Mouse (Mus musculus) thymus, postnatal 25 days (tissue): ENCODE data around the gene Clpb.
"Not testable (repeated sequence)": the region's sequence is repeated elsewhere in the genome, so short reads cannot be mapped to it uniquely, and the experiment has no call there.

ENCODE experiments used
- DNase-seq: peaks from one replicate; pipeline ENCODE4 v3.0.0; 2022

Gene Clpb

GRCm38 (mm10) chr7:101663514-101664159 is at the start of gene Clpb:
Clpb (plus strand) TSS chr7:101663633.
- DNase-seq: peak; percentile 87

- DNase-seq: no peak
Measured at GRCm38 (mm10) chr7:101615406-101615805, 48.0 kb upstream of the Clpb start.

DNA sequence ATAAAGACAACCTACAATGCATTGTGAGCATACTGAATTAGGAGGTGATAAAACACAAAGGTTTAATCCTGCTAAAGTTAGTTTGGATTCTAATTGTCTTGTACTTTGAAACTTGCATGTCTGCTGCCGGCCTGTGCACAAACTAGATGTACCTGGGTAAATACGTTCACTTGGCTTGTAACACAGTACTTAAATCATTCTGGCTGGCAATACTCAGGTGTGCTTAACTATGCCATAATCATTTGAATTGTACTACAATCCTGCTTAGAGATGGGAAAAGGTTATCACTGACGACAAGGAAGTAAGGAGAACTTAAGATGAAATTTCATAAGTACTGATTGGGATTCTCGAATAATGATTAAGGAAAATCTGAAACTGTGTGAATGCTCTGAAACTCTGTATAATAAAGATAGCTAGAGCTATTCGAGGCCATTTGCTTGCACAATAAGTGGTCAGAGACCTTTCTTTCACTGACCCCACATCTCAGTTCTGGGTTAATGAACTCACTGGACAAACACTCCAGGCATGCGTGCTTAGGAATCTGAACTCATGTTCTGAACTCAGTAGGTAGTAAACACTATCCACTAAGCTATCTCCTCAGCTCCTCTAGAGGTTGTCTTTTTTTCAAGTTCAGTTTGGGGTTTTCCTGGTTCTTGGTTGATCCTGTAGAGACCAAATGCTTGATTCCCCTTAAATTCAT is 47.1 kb upstream of the Clpb start:
- DNase-seq: no peak

- no peak for DNase-seq
Measured at GRCm38 (mm10) chr7:101617438-101618165, 45.8 kb upstream of the Clpb start.

GRCm38 (mm10) chr7:101618273-101618672 is 45.2 kb upstream of the Clpb start:
- no peak for DNase-seq

- DNase-seq: peak; percentile 46
Measured at GRCm38 (mm10) chr7:101620373-101620772, 43.1 kb upstream of the Clpb start.

DNA sequence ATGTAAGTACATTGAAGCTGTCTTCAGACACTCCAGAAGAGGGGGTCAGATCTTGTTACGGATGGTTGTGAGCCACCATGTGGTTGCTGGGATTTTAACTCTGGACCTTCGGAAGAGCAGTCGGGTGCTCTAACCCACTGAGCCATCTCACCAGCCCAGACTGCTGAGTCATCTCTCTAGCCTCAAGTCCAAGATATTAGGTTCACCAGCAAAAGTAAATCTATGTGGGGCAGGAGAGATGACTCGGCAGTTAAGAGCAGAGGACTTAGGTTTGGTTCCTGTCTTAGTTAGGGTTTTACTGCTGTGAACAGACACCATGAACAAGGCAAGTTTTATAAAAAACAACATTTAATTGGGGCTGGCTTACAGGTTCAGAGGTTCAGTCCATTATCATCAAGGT is 41.6 kb upstream of the Clpb start:
- DNase-seq: not testable (repeated sequence)

GRCm38 (mm10) chr7:101624283-101624682 is 39.1 kb upstream of the Clpb start:
- DNase-seq: no peak

GRCm38 (mm10) chr7:101627166-101627565 is 36.3 kb upstream of the Clpb start:
- not testable (repeated sequence) for DNase-seq

DNA sequence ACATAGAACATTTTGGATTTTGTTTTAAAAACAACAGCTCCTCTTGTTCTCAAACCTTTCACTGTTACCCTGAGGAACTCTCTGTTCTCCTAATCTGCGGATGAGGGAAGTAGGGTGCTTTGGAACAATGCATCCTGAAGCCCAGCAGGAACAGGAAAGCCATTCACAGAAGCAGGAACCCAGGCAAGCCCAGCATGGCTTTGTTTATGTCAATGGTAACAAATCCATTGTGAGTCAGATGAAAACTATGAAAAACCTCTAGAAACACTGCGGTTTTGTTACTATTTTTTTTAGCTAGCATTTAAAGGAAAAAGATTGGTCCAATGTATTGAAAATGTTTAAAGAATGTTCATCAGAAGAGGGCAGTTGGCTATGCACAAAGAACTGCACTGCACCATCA is 35.0 kb upstream of the Clpb start:
- no peak for DNase-seq

- no peak for DNase-seq
Measured at GRCm38 (mm10) chr7:101633629-101634177, 29.7 kb upstream of the Clpb start.

DNA sequence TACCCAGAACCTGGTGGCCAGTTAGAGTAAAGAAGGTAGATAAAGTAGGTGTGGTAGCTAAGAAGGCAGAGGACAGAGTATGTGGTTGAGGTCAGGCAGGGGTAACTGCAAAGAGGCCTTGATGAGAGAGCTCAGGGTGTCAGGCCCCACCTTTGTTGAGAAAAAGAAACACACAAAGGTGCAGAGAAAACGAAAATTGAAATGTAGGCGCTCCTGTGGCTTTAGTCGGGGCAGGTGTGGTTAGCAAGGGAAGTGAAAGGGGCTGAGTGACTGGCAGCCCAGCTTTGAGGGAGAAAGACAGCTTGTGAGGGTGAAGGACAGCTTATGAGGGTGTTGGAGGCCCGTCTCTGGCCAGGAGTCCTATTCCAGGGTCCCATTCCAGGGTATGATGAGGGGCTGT is 28.9 kb upstream of the Clpb start:
- DNase-seq: peak; percentile 47

DNA sequence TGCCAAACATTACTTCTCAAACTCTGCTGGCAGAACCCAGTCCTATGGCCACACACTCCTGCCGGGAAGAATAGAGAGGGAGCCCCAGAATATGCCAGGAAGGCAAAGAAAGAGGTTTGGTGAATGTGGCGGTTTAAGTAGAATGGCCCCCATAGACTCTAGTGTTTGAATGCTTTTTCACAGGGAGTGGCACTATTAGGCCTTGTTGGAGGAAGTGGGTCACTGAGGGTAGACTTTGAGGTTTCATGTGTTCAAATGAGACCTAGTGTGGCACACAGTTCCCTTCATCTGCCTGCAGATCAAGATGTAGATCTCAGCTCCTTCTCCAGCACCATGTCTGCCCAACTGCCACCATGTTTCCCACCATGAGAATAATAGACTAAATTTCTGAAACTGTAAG is 27.4 kb upstream of the Clpb start:
- DNase-seq: peak; percentile 38

DNA sequence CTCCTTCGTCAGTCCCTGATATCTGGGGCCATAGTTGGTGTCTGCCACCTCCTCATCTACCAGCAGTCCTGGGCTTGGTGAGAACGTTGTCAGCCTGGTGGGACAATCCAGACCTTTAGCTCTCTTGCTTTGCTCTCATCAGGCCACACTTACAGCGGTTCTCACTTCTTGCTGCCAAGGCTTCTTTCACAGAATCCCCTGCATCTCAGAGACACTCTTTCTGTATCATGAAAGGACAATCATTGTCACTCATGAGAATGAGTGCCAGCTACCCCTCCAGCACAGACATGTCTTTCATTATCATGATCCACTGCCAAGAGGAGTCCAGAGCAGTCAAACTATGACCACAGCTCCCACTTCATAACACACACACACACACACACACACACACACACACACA is 19.6 kb upstream of the Clpb start:
- no peak for DNase-seq

DNA sequence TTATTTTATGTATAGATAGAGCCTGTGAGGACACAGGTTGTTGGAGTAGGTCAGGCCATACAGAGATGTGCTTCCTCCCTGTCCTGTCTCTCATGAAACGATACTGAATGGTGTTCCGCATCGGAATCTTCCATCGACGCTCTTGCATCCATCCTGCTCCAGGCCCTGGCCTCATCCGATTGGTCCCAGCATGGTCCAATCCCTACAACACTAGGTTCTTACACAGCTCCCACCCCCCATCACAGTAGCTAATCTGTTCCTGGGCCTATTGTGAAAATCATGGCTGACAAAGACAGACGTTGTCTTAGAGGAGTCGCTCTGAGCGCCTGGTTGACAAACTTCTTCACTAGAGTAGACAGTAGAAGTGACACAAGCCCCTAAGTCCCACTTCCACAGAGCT is 13.7 kb upstream of the Clpb start:
- DNase-seq: no peak

- DNase-seq: peak; percentile 28
Measured at GRCm38 (mm10) chr7:101650565-101650964, 12.9 kb upstream of the Clpb start.

DNA sequence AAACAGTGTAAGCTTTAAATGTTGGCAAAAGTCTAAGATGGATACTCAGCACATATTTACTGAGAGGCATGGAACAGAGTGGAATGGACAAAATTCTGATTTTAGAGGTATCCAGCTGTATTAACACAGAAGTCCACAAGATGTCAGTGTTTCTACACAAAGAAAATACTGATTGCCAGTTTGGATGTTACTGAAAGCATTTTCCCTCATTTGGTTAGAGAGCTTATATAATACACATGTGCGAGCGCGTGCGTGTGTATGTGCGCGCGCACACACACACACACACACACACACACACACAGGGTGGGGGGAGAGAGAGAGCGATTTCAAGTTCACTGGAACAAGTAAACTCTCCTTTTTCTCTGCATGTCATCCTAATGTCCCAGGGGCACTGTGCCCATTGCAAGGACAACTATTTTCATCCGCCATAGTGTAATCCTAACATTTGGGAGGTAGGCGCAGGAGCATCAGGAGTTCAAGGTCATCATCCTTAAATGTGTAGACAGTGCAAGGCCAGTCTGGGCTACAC is 9.7 kb upstream of the Clpb start:
- DNase-seq: no peak

- no peak for DNase-seq
Measured at GRCm38 (mm10) chr7:101654936-101655335, 8.5 kb upstream of the Clpb start.

GRCm38 (mm10) chr7:101662006-101662405 is 1.4 kb upstream of the Clpb start:
- no peak for DNase-seq

- no peak for DNase-seq
Measured at GRCm38 (mm10) chr7:101666581-101666980, 3.1 kb downstream of the Clpb start.

DNA sequence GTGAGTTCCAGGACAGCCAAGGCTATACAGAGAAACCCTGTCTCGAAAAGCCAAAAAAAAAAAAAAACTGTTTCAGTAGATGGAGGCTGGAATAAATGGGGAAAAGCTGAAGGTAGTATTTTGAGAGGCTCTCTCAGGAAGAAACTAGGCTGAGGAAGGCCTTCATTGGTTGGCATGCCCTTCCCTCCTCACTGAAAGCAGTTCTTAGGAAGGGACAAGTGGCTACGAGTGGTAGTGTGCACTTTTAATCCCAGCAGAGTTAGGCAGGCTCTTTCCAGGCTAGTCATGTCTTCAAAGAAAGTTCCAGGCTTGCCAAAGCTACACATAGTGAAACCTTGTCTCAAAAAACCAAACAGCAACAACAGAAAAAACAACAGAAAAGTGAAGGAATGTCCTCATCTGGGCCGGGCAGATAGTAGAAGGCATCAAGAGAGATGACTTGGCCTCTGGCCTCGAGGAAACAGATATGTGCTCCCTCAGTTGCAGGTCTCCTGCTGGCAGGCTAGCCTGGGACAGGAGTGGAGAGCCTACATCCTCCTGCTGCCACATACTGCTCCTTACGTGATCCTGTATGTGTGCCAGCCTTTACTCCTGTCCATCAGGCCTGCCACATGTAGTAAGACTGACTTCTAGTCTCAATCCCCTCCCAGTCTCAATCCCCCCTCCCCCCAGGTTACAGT is 8.3 kb downstream of the Clpb start:
- DNase-seq: no peak

GRCm38 (mm10) chr7:101673497-101673896 is 10.1 kb downstream of the Clpb start:
- peak; percentile 69 for DNase-seq
